Mouse (Mus musculus): ENCODE measurements around the gene Ptprj. TPM values are rescaled to one million over a fixed set of nuclear protein-coding genes. Genes with fewer than 3 reads are reported as not detected.
"Not testable (repeated sequence)": the region's sequence is repeated elsewhere in the genome, so short reads cannot be mapped to it uniquely, and the experiment has no call there.

Ptprj gene
- polyA plus RNA-seq, 1 experiment from 2014 or later: 4.0 TPM

DNA sequence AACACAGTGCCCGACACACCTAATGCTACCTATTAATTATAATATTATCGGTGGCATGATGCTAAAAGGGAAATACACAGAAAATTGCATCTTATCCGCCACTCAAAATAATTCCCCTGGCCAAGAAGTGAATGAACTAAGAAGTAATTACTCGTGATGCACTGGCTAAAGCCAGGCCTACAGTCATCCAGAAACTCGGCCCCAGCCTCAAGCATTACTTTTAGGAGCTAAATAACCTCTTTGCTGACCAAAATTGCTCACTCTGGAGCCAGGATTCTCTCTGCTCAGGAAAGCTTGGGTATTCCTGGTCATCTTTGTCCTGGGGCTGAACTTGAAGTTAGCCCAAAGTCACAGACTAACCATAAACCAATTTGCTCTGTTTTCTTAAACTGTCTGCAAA is 4.7 kb downstream of the Ptprj start:
- Histone ChIP-seq H3K9ac (no peak overlapping the region), H3K36me3 (no peaks in the 10 kb centered on the region), H3K27me3 (replicated peaks) (no peaks in the 10 kb centered on the region), H3K9me3 (no peaks in the 10 kb centered on the region), H3K4me1 (peaks cover 18% of the 10 kb centered on the region), H3K4me2 (replicated peaks) (no peak overlapping the region), H3K4me3 (no peak overlapping the region), H3K27ac (no peak overlapping the region)
- ATAC-seq (ENCODE audit: low FRiP score, low read depth): no peak
- WGBS: 87% methylated on average over 5 of the region's 5 CpGs

DNA sequence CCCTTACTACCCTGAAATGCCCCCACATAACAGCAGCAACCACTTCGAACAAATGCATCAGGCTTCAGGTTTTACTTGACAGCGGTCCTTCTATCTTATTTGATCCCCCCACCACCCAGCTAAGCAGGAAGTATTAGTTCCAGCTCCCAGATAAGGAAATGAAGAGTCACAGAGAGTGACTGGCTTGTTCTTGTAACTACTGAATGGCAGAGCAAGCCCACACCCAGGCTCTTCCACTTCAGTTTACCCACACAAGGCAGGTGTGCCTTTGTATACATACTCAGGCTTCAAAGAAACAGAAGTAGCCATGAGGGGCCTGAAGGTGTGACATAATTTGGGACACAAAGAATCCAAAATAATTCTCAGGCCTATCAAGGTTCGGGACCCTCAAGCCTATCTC is 5.3 kb downstream of the Ptprj start:
- H3K9ac ChIP-seq: no peak overlapping the region
- H3K9me3 ChIP-seq: no peaks in the 10 kb centered on the region
- H3K27ac ChIP-seq: no peak overlapping the region
- H3K27me3 ChIP-seq (replicated peaks): no peaks in the 10 kb centered on the region
- no peak for ATAC-seq (ENCODE audit: low FRiP score, low read depth)
- WGBS: 86% methylated on average over 3 of the region's 3 CpGs
- no peak overlapping the region for H3K4me3 ChIP-seq
- no peak overlapping the region for H3K4me2 ChIP-seq (replicated peaks)
- no peaks in the 10 kb centered on the region for H3K36me3 ChIP-seq
- peaks cover 18% of the 10 kb centered on the region for H3K4me1 ChIP-seq

DNA sequence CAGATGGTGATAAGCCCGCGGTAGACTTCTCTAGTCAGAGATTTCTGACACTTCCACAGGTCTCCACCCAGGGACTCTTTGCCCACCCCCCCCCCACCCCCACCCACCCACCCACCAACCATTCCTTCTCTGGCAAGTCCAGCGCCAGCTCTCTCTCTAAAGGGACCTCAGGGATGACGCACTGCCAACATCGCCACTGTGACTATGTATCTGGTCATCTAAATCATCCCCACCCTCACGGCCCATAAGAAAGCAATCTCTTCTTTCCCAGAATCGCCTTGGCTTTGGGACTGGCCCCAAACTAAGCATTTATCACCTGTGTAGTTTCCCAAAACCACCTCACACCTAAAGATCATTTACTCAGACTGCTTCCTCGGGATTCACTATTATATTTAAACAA is 5.9 kb downstream of the Ptprj start:
- no peaks in the 10 kb centered on the region for H3K36me3 ChIP-seq
- no peak overlapping the region for H3K27ac ChIP-seq
- H3K4me3 ChIP-seq: no peak overlapping the region
- H3K9me3 ChIP-seq: no peaks in the 10 kb centered on the region
- no peak for ATAC-seq (ENCODE audit: low FRiP score, low read depth)
- WGBS: 77% methylated on average over 8 of the region's 8 CpGs
- H3K4me2 ChIP-seq (replicated peaks): 0 out of 2 replicates have a peak overlapping the region, but pooled peaks have one; percentile 5
- H3K4me1 ChIP-seq: peaks cover 18% of the 10 kb centered on the region
- H3K27me3 ChIP-seq (replicated peaks): no peaks in the 10 kb centered on the region
- no peak overlapping the region for H3K9ac ChIP-seq

DNA sequence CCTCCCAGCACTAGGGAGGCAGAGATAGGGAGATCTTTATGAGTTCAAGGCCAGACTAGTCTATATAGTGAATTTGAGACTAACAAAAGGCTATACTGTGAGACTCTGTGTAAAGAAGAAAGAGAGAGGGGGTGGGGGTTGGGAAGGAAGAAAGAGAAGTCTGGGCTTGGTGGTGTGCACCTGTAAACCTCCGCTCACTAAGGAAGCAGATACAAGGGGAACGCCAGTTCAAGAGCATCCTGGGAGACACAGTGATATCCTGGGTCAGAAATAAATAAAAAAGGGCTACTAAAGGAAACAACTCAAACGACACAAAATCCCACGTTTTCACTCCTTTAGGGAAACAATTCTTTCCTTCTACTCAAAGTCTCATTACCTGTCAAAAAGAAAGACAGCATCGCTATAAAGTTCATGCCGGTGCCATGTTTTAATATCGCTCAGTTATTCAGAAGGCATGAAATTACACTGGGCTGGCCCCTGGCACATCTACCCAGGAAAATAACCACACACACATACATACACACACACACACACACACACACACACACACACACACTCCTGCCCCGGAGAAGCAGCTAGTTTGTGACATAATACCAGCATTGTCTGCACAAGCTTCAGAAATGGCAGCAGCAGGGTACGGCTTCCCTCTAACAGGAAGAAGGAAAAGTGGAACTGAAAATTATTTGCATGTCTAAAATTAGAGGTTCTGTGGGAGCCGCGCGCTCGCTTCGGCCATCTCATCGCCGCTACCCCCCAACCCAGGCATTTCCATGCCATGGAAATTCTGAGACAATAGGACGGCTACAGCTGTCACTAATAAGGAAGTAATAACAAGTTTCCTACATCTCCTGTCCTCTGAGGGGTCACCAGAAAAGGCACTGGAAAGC is 6.6 kb downstream of the Ptprj start:
- no peaks in the 10 kb centered on the region for H3K36me3 ChIP-seq
- peaks cover 16% of the 10 kb centered on the region for H3K4me1 ChIP-seq
- ATAC-seq (ENCODE audit: low FRiP score, low read depth): no peak
- 73% methylated on average over 17 of the region's 17 CpGs for WGBS
- H3K4me2 ChIP-seq (replicated peaks): 0 out of 2 replicates have a peak overlapping the region, but pooled peaks have one; percentile 5
- H3K4me3 ChIP-seq: no peak overlapping the region
- no peaks in the 10 kb centered on the region for H3K9me3 ChIP-seq
- no peaks in the 10 kb centered on the region for H3K27me3 ChIP-seq (replicated peaks)
- H3K27ac ChIP-seq: no peak overlapping the region
- H3K9ac ChIP-seq: no peak overlapping the region

DNA sequence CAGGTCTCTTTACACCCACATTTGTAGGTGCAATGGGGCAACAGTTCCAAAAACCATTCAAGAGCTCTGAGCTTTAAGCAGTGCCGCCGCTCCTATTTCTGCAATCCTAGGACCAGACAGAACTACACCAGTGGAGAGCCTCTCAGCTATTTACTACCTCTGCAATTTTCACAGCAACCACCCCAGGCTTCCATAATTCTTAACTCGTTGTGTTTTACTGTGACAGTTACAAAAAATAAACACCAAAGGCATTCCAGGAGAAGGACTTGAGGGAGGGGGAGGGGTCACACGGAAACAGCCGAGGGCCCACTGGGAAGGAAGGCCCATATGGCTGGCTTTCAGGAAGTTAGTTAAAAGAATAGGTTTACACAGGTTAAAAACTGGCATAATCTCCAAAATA is 8.3 kb downstream of the Ptprj start:
- H3K27ac ChIP-seq: no peak overlapping the region
- no peak overlapping the region for H3K4me2 ChIP-seq (replicated peaks)
- no peak overlapping the region for H3K9ac ChIP-seq
- peaks cover 11% of the 10 kb centered on the region for H3K4me1 ChIP-seq
- H3K36me3 ChIP-seq: no peaks in the 10 kb centered on the region
- H3K4me3 ChIP-seq: no peak overlapping the region
- H3K9me3 ChIP-seq: no peaks in the 10 kb centered on the region
- WGBS: 59% methylated on average over 5 of the region's 5 CpGs
- no peaks in the 10 kb centered on the region for H3K27me3 ChIP-seq (replicated peaks)
- ATAC-seq (ENCODE audit: low FRiP score, low read depth): no peak

DNA sequence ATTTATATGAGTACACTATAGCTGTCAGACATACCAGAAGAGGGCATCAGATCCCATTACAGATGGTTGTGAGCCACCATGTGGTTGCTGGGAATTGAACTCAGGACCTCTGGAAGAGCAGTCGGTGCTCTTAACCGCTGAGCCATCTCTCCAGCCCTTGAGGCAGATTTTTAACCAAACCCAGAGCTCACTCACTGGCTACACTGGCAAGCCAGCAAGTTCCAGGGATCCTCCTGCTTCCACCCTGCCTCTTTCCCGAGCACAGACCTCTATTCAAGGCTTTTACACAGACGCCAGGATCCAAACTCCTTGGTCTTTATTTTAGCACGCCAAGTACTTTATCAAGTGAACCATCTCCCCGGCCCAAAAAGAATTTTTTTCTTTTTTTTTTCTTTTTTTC is 9.0 kb downstream of the Ptprj start:
- ATAC-seq (ENCODE audit: low FRiP score, low read depth); H3K36me3 ChIP-seq; H3K9me3 ChIP-seq; H3K27me3 ChIP-seq (replicated peaks); H3K9ac ChIP-seq; H3K4me2 ChIP-seq (replicated peaks); H3K27ac ChIP-seq; H3K4me3 ChIP-seq: not testable (repeated sequence)
- H3K4me1 ChIP-seq: peaks cover 16% of the 10 kb centered on the region
- 88% methylated on average over 6 of the region's 6 CpGs for WGBS

DNA sequence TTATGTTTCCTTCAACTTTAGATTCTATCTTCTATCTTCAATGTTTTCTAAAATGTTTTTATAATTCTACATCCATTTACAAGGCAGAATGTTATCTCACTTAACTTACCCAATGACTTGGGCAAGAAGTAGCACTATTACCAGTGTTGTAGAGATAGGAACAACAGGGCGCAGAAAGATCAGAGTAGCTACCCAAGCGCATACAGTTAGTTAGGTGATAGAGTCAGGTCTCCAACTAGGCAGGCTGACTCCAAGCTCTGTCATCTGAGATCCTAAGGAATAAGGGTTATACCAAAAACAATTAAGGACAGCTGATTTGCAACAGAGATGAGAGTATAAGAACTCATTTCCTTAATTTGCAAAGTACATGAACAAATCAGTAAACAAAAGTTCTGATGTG is 9.6 kb downstream of the Ptprj start:
- ATAC-seq (ENCODE audit: low FRiP score, low read depth): no peak
- Histone ChIP-seq H3K9ac (no peak overlapping the region), H3K4me3 (no peak overlapping the region), H3K4me1 (peaks cover 16% of the 10 kb centered on the region), H3K36me3 (no peaks in the 10 kb centered on the region), H3K27me3 (replicated peaks) (no peaks in the 10 kb centered on the region), H3K27ac (no peak overlapping the region), H3K4me2 (replicated peaks) (no peak overlapping the region), H3K9me3 (no peaks in the 10 kb centered on the region)
- WGBS: 95% methylated on average over 2 of the region's 2 CpGs

DNA sequence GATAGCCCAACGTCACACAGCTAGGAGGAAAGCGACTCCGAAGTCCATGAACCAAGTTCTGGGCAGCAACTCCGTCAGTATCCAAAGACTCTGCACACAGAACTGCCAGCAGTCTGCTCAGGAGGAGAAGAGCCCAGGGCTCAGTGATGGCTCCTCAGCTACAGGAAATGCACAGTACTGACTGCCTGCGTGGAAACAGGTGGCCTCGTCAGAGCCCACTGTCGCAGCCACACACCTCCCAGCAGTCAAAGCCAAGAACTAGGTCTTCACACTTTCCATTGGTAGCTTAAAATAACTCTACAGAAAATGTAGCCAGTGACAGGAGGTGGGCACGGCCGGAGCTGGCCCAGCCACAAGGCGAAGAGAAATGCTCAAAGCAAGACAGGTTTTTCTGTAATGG is 10.2 kb downstream of the Ptprj start:
- Histone ChIP-seq H3K9ac (no peak overlapping the region), H3K36me3 (no peaks in the 10 kb centered on the region), H3K27ac (no peak overlapping the region), H3K9me3 (no peaks in the 10 kb centered on the region), H3K4me3 (no peak overlapping the region), H3K4me1 (peaks cover 16% of the 10 kb centered on the region), H3K27me3 (replicated peaks) (no peaks in the 10 kb centered on the region), H3K4me2 (replicated peaks) (no peak overlapping the region)
- no peak for ATAC-seq (ENCODE audit: low FRiP score, low read depth)
- 91% methylated on average over 10 of the region's 10 CpGs for WGBS

DNA sequence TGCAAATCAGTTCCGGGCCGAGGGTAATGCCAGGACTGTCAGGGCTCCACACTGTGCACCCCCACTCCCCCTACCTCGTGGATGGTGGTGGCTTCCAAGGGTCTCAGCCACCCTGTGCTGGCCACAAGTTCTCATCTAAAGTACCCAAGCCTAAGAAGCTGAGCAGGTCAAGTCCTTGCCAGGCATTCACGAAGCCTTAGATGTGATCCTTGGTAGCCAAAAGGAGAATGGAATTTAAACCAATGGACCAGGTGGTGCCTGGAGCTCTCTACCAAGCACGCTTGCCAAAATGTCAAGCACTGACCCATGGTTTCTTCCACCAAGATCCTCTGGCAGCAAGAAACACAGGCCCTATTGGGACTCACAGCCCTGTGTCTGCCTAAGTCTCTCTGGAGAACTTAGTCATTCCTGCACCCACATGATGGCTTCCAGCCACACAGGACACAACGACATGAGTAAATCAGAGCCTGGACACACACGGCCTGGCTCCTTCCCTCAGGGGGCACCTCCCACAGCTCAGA is 11.4 kb downstream of the Ptprj start:
- ATAC-seq (ENCODE audit: low FRiP score, low read depth): no peak
- no peak overlapping the region for H3K27ac ChIP-seq
- H3K36me3 ChIP-seq: no peaks in the 10 kb centered on the region
- 87% methylated on average over 7 of the region's 7 CpGs for WGBS
- peaks cover 10% of the 10 kb centered on the region; the same call in 1 of the 2 replicates for H3K4me1 ChIP-seq
- no peak overlapping the region for H3K9ac ChIP-seq
- H3K4me2 ChIP-seq (replicated peaks): no peak overlapping the region
- no peaks in the 10 kb centered on the region for H3K9me3 ChIP-seq
- H3K27me3 ChIP-seq (replicated peaks): no peaks in the 10 kb centered on the region
- no peak overlapping the region for H3K4me3 ChIP-seq

DNA sequence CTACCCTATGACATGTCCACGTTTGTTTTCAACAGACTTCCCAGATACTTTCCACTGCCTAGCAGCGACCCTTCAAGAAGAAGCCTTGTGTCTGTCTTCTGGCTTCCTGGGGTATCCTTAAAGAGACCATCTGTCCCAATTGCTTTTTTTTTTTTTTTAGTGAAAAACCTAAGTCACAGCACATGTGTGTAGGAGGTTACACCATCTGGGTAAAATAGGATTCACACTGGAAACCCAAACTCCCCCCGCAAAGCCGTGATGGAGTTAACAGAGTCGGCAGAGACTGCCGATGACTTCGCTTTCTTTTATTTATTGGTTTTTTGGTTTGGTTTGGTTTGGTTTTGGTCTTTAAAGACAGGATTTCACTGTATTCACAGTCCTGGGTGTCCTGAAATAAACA is 12.4 kb downstream of the Ptprj start:
- H3K4me2 ChIP-seq (replicated peaks): no peak overlapping the region
- no peaks in the 10 kb centered on the region for H3K36me3 ChIP-seq
- WGBS: 89% methylated on average over 7 of the region's 7 CpGs
- no peaks in the 10 kb centered on the region for H3K9me3 ChIP-seq
- H3K27ac ChIP-seq: no peak overlapping the region
- H3K27me3 ChIP-seq (replicated peaks): no peaks in the 10 kb centered on the region
- peaks cover 4% of the 10 kb centered on the region; the same call in 1 of the 2 replicates for H3K4me1 ChIP-seq
- H3K4me3 ChIP-seq: no peak overlapping the region
- H3K9ac ChIP-seq: no peak overlapping the region
- no peak for ATAC-seq (ENCODE audit: low FRiP score, low read depth)

DNA sequence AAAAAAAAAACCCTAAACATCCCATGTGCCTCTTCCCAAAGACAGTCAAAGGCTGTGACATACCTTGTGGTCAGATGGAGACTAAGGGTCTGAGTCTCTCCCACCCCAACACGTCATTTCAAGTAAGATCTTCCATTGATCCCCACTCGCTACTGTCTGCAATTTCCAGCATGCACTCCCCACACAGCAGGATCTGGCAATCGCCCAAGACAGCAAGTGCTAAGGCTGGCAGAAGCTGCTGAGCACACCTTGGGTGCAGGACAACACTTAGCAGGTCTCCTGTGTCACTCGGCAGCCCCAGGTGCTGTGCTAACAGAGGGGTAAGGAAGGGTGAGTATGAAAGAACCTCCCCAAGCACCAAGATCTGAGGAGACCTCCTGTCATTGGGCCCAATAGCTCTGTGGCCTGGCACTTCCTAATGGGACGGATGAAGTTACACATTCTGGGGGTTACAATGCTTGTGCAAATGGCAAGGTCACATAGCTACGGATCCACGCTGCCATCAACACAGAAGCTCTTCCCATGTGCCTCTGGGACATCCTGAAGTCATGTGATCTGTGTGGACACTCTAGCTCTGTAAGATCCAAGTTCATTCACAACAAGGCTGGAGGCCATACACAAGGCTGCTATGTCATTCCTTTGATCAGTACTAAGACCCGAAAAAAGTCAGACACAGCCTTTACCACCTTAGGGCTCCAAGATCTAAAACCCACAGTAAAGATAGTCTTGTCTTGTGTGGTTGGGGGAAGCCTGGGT is 13.5 kb downstream of the Ptprj start:
- WGBS: 83% methylated on average over 8 of the region's 8 CpGs
- Histone ChIP-seq H3K4me2 (replicated peaks) (no peak overlapping the region), H3K27ac (no peak overlapping the region), H3K9ac (no peak overlapping the region), H3K36me3 (no peaks in the 10 kb centered on the region), H3K4me1 (peaks cover 4% of the 10 kb centered on the region; the same call in 1 of the 2 replicates), H3K27me3 (replicated peaks) (no peaks in the 10 kb centered on the region), H3K9me3 (no peaks in the 10 kb centered on the region), H3K4me3 (no peak overlapping the region)
- no peak for ATAC-seq (ENCODE audit: low FRiP score, low read depth)

DNA sequence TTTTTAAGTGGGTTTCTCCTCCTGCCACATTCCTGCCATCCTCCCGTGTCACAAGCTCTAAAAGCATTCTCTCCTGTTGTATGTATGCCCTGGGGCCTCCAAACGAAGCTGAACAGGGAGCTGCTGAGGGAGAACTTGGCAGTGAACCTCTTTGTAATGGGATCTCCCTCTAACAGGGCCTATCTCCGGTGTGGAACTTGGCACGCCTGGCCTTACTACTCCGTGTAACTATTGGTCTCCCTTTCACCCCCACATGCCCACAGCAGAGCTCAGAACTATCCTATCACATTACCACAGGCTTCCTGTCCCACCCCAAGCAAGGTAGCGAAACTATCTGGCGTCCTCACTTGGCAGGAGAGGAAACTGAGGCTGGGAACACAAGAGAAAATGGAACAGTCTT is 14.4 kb downstream of the Ptprj start:
- Histone ChIP-seq H3K27ac (no peak overlapping the region), H3K4me2 (replicated peaks) (no peak overlapping the region), H3K9me3 (no peaks in the 10 kb centered on the region), H3K4me3 (no peak overlapping the region), H3K27me3 (replicated peaks) (no peaks in the 10 kb centered on the region), H3K4me1 (peaks cover 4% of the 10 kb centered on the region; the same call in 1 of the 2 replicates), H3K36me3 (no peaks in the 10 kb centered on the region), H3K9ac (no peak overlapping the region)
- 72% methylated on average over 7 of the region's 7 CpGs for WGBS
- ATAC-seq (ENCODE audit: low FRiP score, low read depth): no peak

Data from neural tube, embryonic 12.5 days (tissue).